Mouse (Mus musculus): ENCODE results near the gene Gm13089. TPM values are rescaled to one million over a fixed set of nuclear protein-coding genes. Genes with fewer than 3 reads are reported as not detected.
"Not testable (repeated sequence)": the region's sequence is repeated elsewhere in the genome, so short reads cannot be mapped to it uniquely, and the experiment has no call there.

Gm13089 gene
- not detected in 2 replicates for polyA plus RNA-seq (2014; fragmentation: Nextera tagmentation; extraction: Ambion mirVana)

DNA sequence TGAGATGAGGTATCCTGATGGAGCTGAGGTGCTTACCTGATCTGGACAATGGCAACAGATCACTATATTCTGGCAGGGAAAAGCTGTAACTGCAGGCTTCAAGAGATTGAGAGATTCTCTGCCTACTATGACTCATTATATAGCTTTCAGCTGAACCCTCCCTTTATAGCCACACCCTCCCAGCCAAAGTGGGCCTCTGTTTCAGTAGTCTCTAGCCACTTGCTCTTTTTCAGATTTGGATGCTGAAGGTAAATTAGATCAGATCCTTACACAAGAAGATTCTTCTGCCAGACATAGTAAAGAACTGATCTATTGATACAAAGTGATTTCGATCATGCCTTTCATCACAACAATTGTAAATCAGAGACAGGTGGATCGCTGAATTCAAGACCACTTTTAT, at the start of gene Gm13089:
Gene Gm13089, minus strand, starts transcription at position 101 of the 400 bp plus-strand sequence.
- H3K36me3 ChIP-seq (ENCODE audit: control insufficient read depth, insufficient read depth, low read length), result no peaks in the 10 kb centered on the region
- no peak within 1 kb of the TSS for H3K9ac ChIP-seq (ENCODE audit: low read length)
- no peak for ATAC-seq (ENCODE audit: insufficient number of reproducible peaks, insufficient read depth, low FRiP score, low read depth)
- H3K27ac ChIP-seq (replicated peaks in 1 of 2; ENCODE audit: control insufficient read depth in 1 of 2, insufficient read depth in 1 of 2, low read depth in 2 of 2, low read length in 2 of 2), result no peak within 1 kb of the TSS
- no peak within 1 kb of the TSS for H3K4me2 ChIP-seq (ENCODE audit: low read length)
- H3K4me1 ChIP-seq (ENCODE audit: control insufficient read depth in 2 of 2, insufficient read depth in 2 of 2, low read length in 2 of 2), result no peaks in the 10 kb centered on the region
- 60% methylated on average over 2 of the region's 2 CpGs for WGBS
- H3K9me3 ChIP-seq (ENCODE audit: control insufficient read depth, low read length), result peaks cover 27% of the 10 kb centered on the region
- H3K27me3 ChIP-seq (ENCODE audit: control insufficient read depth, insufficient read depth, low read length), result no peaks in the 10 kb centered on the region
- H3K4me3 ChIP-seq (ENCODE audit: control insufficient read depth in 1 of 2, insufficient read depth in 1 of 2, low read depth in 1 of 2, low read length in 2 of 2), result no peak within 1 kb of the TSS

DNA sequence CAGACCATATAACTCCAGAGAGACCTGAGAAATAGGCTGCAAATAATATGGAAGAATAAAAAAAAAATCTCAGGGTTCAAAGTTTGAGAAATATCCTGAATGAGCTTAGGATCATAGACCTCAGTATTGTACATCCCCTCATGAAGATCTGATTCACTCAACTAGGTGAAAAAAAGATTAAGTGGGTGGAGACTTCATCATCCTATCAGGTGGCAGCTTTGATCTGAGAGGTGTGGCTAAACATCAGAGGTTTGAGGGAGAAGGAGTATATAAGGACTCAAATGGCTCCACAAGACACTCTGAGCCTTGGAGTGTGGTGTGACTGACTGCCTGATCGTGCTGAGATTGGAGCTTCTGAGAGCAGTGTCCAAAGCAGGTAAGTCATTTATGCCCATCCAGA, 16.6 kb upstream of the Gm13089 start, which contains the start of gene Gm13078:
Gene Gm13078, plus strand, starts transcription at position 301 of the 400 bp plus-strand sequence.
- H3K4me1 ChIP-seq (ENCODE audit: control insufficient read depth in 2 of 2, insufficient read depth in 2 of 2, low read length in 2 of 2), result no peaks in the 10 kb centered on the region
- no peak within 1 kb of the TSS for H3K4me3 ChIP-seq (ENCODE audit: control insufficient read depth in 1 of 2, insufficient read depth in 1 of 2, low read depth in 1 of 2, low read length in 2 of 2)
- 88% methylated on average over 1 of the region's 1 CpGs for WGBS
- ATAC-seq (ENCODE audit: insufficient number of reproducible peaks, insufficient read depth, low FRiP score, low read depth), result no peak
- no peak within 1 kb of the TSS for H3K9ac ChIP-seq (ENCODE audit: low read length)
- no peaks in the 10 kb centered on the region for H3K27me3 ChIP-seq (ENCODE audit: control insufficient read depth, insufficient read depth, low read length)
- H3K4me2 ChIP-seq (ENCODE audit: low read length), result no peak within 1 kb of the TSS
- no peak within 1 kb of the TSS for H3K27ac ChIP-seq (replicated peaks in 1 of 2; ENCODE audit: control insufficient read depth in 1 of 2, insufficient read depth in 1 of 2, low read depth in 2 of 2, low read length in 2 of 2)
- H3K9me3 ChIP-seq (ENCODE audit: control insufficient read depth, low read length), result peaks cover 8% of the 10 kb centered on the region; the same call in 1 of the 2 replicates
- H3K36me3 ChIP-seq (ENCODE audit: control insufficient read depth, insufficient read depth, low read length), result no peaks in the 10 kb centered on the region

GRCm38 (mm10) chr4:143657146-143657545, 45.4 kb downstream of the Gm13089 start, which contains the start of gene Gm13088:
Gm13088 (minus strand) TSS chr4:143657246.
- not testable (repeated sequence) for H3K27me3 ChIP-seq (ENCODE audit: control insufficient read depth, insufficient read depth, low read length); H3K36me3 ChIP-seq (ENCODE audit: control insufficient read depth, insufficient read depth, low read length); H3K9me3 ChIP-seq (ENCODE audit: control insufficient read depth, low read length); H3K4me2 ChIP-seq (ENCODE audit: low read length); H3K9ac ChIP-seq (ENCODE audit: low read length); H3K27ac ChIP-seq (replicated peaks in 1 of 2; ENCODE audit: control insufficient read depth in 1 of 2, insufficient read depth in 1 of 2, low read depth in 2 of 2, low read length in 2 of 2); H3K4me1 ChIP-seq (ENCODE audit: control insufficient read depth in 2 of 2, insufficient read depth in 2 of 2, low read length in 2 of 2); ATAC-seq (ENCODE audit: insufficient number of reproducible peaks, insufficient read depth, low FRiP score, low read depth); H3K4me3 ChIP-seq (ENCODE audit: control insufficient read depth in 1 of 2, insufficient read depth in 1 of 2, low read depth in 1 of 2, low read length in 2 of 2)

Other genes starting within 250 kb of the Gm13089 start
- not detected in 2 replicates for gene Gm13043, start 191.4 kb downstream of the Gm13089 start, polyA plus RNA-seq (2014; fragmentation: Nextera tagmentation; extraction: Ambion mirVana)
- gene Gm13040, start 166.8 kb downstream of the Gm13089 start, polyA plus RNA-seq (2014; fragmentation: Nextera tagmentation; extraction: Ambion mirVana), result not detected in 2 replicates
- gene BC080695, start 151.0 kb downstream of the Gm13089 start, polyA plus RNA-seq (2014; fragmentation: Nextera tagmentation; extraction: Ambion mirVana), result not detected in 2 replicates
- not detected in 2 replicates for gene Gm13057, start 151.0 kb downstream of the Gm13089 start, polyA plus RNA-seq (2014; fragmentation: Nextera tagmentation; extraction: Ambion mirVana)
- gene Gm13083, start 87.7 kb downstream of the Gm13089 start, polyA plus RNA-seq (2014; fragmentation: Nextera tagmentation; extraction: Ambion mirVana), result not detected in 2 replicates
- gene Gm13088, start 45.5 kb downstream of the Gm13089 start, polyA plus RNA-seq (2014; fragmentation: Nextera tagmentation; extraction: Ambion mirVana), result not detected in 2 replicates
- gene Gm13078, start 16.7 kb upstream of the Gm13089 start, polyA plus RNA-seq (2014; fragmentation: Nextera tagmentation; extraction: Ambion mirVana), result not detected in 2 replicates
- gene Gm13023, start 86.6 kb upstream of the Gm13089 start, polyA plus RNA-seq (2014; fragmentation: Nextera tagmentation; extraction: Ambion mirVana), result not detected in 2 replicates
- gene Gm13084, start 113.4 kb upstream of the Gm13089 start, polyA plus RNA-seq (2014; fragmentation: Nextera tagmentation; extraction: Ambion mirVana), result not detected in 2 replicates
- not detected in 2 replicates for gene Gm13103, start 143.8 kb upstream of the Gm13089 start, polyA plus RNA-seq (2014; fragmentation: Nextera tagmentation; extraction: Ambion mirVana)
- gene Pramef6, start 197.7 kb upstream of the Gm13089 start, polyA plus RNA-seq (2014; fragmentation: Nextera tagmentation; extraction: Ambion mirVana), result not detected in 2 replicates
- gene Pramef25, start 248.3 kb upstream of the Gm13089 start, polyA plus RNA-seq (2014; fragmentation: Nextera tagmentation; extraction: Ambion mirVana), result not detected in 2 replicates

All from heart, embryonic 14.5 days (tissue).